Mouse (Mus musculus) adrenal gland, adult 8-10 months (tissue): ENCODE data around the gene Trim11. TPM values are rescaled to one million over a fixed set of nuclear protein-coding genes. Genes with fewer than 3 reads are reported as not detected.

Experiments
- DNase-seq: peaks from one replicate; pipeline ENCODE4 v3.0.0; 2022
- total RNA-seq, 4 experiments: library from RNA; stranded (reverse); gene quantifications; 2 replicates each; pipeline ENCODE4 v1.2.4; 2022

Gene Trim11
- total RNA-seq, 4 experiments from 2014 or later, result 23.2 to 38.7 (median 31.3) TPM

- DNase-seq, result no peak
Measured at GRCm38 (mm10) chr11:58957226-58957914, 20.5 kb upstream of the Trim11 start.

- no peak for DNase-seq
Measured at GRCm38 (mm10) chr11:58958536-58958935, 19.4 kb upstream of the Trim11 start.

- no peak for DNase-seq
Measured at GRCm38 (mm10) chr11:58959186-58959825, 18.6 kb upstream of the Trim11 start.

- peak; percentile 78 for DNase-seq
Measured at GRCm38 (mm10) chr11:58959921-58960465, 17.9 kb upstream of the Trim11 start.

- DNase-seq, result no peak
Measured at GRCm38 (mm10) chr11:58961364-58962177, 16.3 kb upstream of the Trim11 start.

- no peak for DNase-seq
Measured at GRCm38 (mm10) chr11:58963543-58963942, 14.3 kb upstream of the Trim11 start.

GRCm38 (mm10) chr11:58964216-58964615 is 13.7 kb upstream of the Trim11 start:
- no peak for DNase-seq

- no peak for DNase-seq
Measured at GRCm38 (mm10) chr11:58965001-58965760, 12.7 kb upstream of the Trim11 start.

GRCm38 (mm10) chr11:58967346-58967745 is 10.5 kb upstream of the Trim11 start:
- no peak for DNase-seq

- no peak for DNase-seq
Measured at GRCm38 (mm10) chr11:58968551-58968950, 9.3 kb upstream of the Trim11 start.

GRCm38 (mm10) chr11:58969027-58969426 is 8.9 kb upstream of the Trim11 start:
- DNase-seq, result no peak

GRCm38 (mm10) chr11:58969659-58970058 is 8.2 kb upstream of the Trim11 start:
- DNase-seq, result no peak

- DNase-seq, result no peak
Measured at GRCm38 (mm10) chr11:58970831-58971530, 6.9 kb upstream of the Trim11 start.

GRCm38 (mm10) chr11:58971796-58972195 is 6.1 kb upstream of the Trim11 start:
- no peak for DNase-seq

- no peak for DNase-seq
Measured at GRCm38 (mm10) chr11:58974414-58974813, 3.5 kb upstream of the Trim11 start.

GRCm38 (mm10) chr11:58977150-58977549 is 743 bp upstream of the Trim11 start:
- DNase-seq, result no peak

GRCm38 (mm10) chr11:58977607-58978026 is 276 bp upstream of the Trim11 start:
- DNase-seq, result no peak

- DNase-seq, result no peak
Measured at GRCm38 (mm10) chr11:58978706-58979030, 775 bp downstream of the Trim11 start.

- DNase-seq, result no peak
Measured at GRCm38 (mm10) chr11:58979183-58979582, 1.3 kb downstream of the Trim11 start.

GRCm38 (mm10) chr11:58979661-58980060 is 1.8 kb downstream of the Trim11 start:
- no peak for DNase-seq

GRCm38 (mm10) chr11:58980381-58980990 is 2.6 kb downstream of the Trim11 start:
- DNase-seq, result no peak
